8 mouse cellular contexts compared by ENCODE assay signal in genomic region chr17:50508055-50508774, GRCm38 (mm10). TPM values are rescaled to one million over a fixed set of nuclear protein-coding genes. Genes with fewer than 3 reads are reported as not detected.
DNase-seq lines count a peak whose midpoint lies in the region; ATAC-seq and TF ChIP-seq lines count a peak whose summit lies in the region.

No protein-coding gene starts in this region.

- no peak overlapping the region for H3K27ac ChIP-seq in kidney, postnatal 0 days
- 0 out of 2 replicates have a peak overlapping the region, but pooled peaks have one; percentile 72 for H3K27ac ChIP-seq in embryonic facial prominence, embryonic 15.5 days (replicated peaks)
- H3K27ac ChIP-seq in intestine, postnatal 0 days (ENCODE audit: low read depth, low read length): peak overlapping the region; percentile 83; the same call in 1 of the 2 replicates
- no peak overlapping the region for H3K27ac ChIP-seq in olfactory bulb, adult 2 months (ENCODE audit: insufficient read depth, low read depth, low read length)

- H3K9ac ChIP-seq in kidney, postnatal 0 days (ENCODE audit: low read depth, low read length): peak overlapping the region; percentile 79
- peak overlapping the region; percentile 63 for H3K9ac ChIP-seq in embryonic facial prominence, embryonic 15.5 days
- H3K9ac ChIP-seq in intestine, postnatal 0 days (ENCODE audit: low read depth, low read length): peak overlapping the region; percentile 83

- H3K4me1 ChIP-seq in kidney, postnatal 0 days (replicated peaks; ENCODE audit: insufficient read depth, low read length): no peaks in the 10 kb centered on the region
- peaks cover 23% of the 10 kb centered on the region for H3K4me1 ChIP-seq in embryonic facial prominence, embryonic 15.5 days
- H3K4me1 ChIP-seq in intestine, postnatal 0 days (replicated peaks; ENCODE audit: control insufficient read depth, insufficient read depth, low read length): no peaks in the 10 kb centered on the region
- peaks cover 6% of the 10 kb centered on the region for H3K4me1 ChIP-seq in olfactory bulb, adult 2 months (ENCODE audit: control insufficient read depth, insufficient read depth, low read length)

- no peak for DNase-seq in kidney, postnatal 0 days (ENCODE audit: low spot score)
- no peak for DNase-seq in kidney, postnatal 25 days
- peak; percentile 70 for DNase-seq in adrenal gland, postnatal 10 days
- no peak for DNase-seq in retina, postnatal 1 day

- peak overlapping the region; percentile 77 for H3K4me2 ChIP-seq in kidney, postnatal 0 days (ENCODE audit: low read length)
- peak overlapping the region; percentile 84 for H3K4me2 ChIP-seq in embryonic facial prominence, embryonic 15.5 days (replicated peaks)
- H3K4me2 ChIP-seq in intestine, postnatal 0 days (replicated peaks; ENCODE audit: low read depth): peak overlapping the region; percentile 90

- no peaks in the 10 kb centered on the region for H3K36me3 ChIP-seq in kidney, postnatal 0 days (ENCODE audit: insufficient read depth, low read length)
- H3K36me3 ChIP-seq in embryonic facial prominence, embryonic 15.5 days: no peaks in the 10 kb centered on the region
- no peaks in the 10 kb centered on the region for H3K36me3 ChIP-seq in intestine, postnatal 0 days (ENCODE audit: control insufficient read depth, insufficient read depth)

- no peak; the same call in 1 of the 2 replicates for TF ChIP-seq POLR2A in olfactory bulb, adult 2 months (IDR thresholded peaks at IDR 0.05; ENCODE audit: insufficient read depth, low read depth, low read length)

- peak overlapping the region; percentile 92 for H3K4me3 ChIP-seq in kidney, postnatal 0 days (replicated peaks; ENCODE audit: low read depth, low read length)
- peak overlapping the region; percentile 85 for H3K4me3 ChIP-seq in embryonic facial prominence, embryonic 15.5 days (replicated peaks)
- H3K4me3 ChIP-seq in intestine, postnatal 0 days (ENCODE audit: low read depth, low read length): peak overlapping the region; percentile 94
- H3K4me3 ChIP-seq in olfactory bulb, adult 2 months (ENCODE audit: insufficient read depth, low read depth, low read length): peak overlapping the region; percentile 93

- H3K27me3 ChIP-seq in kidney, postnatal 0 days (ENCODE audit: insufficient read depth, low read length): 0 out of 2 replicates have a peak, but pooled peaks cover 3% of the 10 kb centered on the region
- H3K27me3 ChIP-seq in embryonic facial prominence, embryonic 15.5 days: no peaks in the 10 kb centered on the region
- no peaks in the 10 kb centered on the region for H3K27me3 ChIP-seq in intestine, postnatal 0 days (replicated peaks; ENCODE audit: control insufficient read depth, insufficient read depth, low read length)

- H3K9me3 ChIP-seq in kidney, postnatal 0 days (replicated peaks; ENCODE audit: low read length): no peaks in the 10 kb centered on the region
- H3K9me3 ChIP-seq in embryonic facial prominence, embryonic 15.5 days (replicated peaks): no peaks in the 10 kb centered on the region
- no peaks in the 10 kb centered on the region for H3K9me3 ChIP-seq in intestine, postnatal 0 days (ENCODE audit: control insufficient read depth)

- 21% methylated on average over 18 of the region's 18 CpGs for WGBS in kidney, postnatal 0 days
- WGBS in embryonic facial prominence, embryonic 15.5 days: 16% methylated on average over 18 of the region's 18 CpGs
- 27% methylated on average over 16 of the region's 18 CpGs for WGBS in intestine, postnatal 0 days
- 30% methylated on average over 18 of the region's 18 CpGs for WGBS in olfactory bulb, adult 2 months

- TF ChIP-seq CTCF in kidney, postnatal 0 days (IDR thresholded peaks at IDR 0.05; ENCODE audit: low read depth): no peak
- TF ChIP-seq CTCF in intestine, postnatal 0 days (IDR thresholded peaks at IDR 0.05; ENCODE audit: low read depth): no peak
- TF ChIP-seq CTCF in olfactory bulb, adult 2 months (IDR thresholded peaks at IDR 0.05; ENCODE audit: insufficient read depth, low read depth, low read length): no peak

- peak; percentile 18; the same call in 1 of the 2 replicates for ATAC-seq in kidney, postnatal 0 days (replicated peaks; ENCODE audit: low FRiP score, low read depth)
- ATAC-seq in embryonic facial prominence, embryonic 15.5 days (ENCODE audit: insufficient number of reproducible peaks, low FRiP score, low TSS enrichment, low read depth): peak; percentile 36; the same call in 1 of the 2 replicates
- ATAC-seq in intestine, postnatal 0 days: peak; percentile 16
- ATAC-seq in inflammation-experienced regulatory T-cells, adult 6 months: no peak

RNA-seq across cellular contexts. Expression of gene Plcl2, which starts 1.0 kb away (rescaled TPM):
- 2.0 and 2.7 TPM in 2 replicates for polyA plus RNA-seq in kidney, postnatal 0 days (2015; fragmentation: Nextera tagmentation; extraction: Ambion mirVana)
- total RNA-seq in adrenal gland, postnatal 10 days (2021): 10 to 100 TPM; 42.3 to 45.6 TPM
- 4.2 and 4.5 TPM in 2 replicates for polyA plus RNA-seq in embryonic facial prominence, embryonic 15.5 days (2015; fragmentation: Nextera tagmentation; extraction: Ambion mirVana)
- 4.3 and 4.8 TPM in 2 replicates for polyA plus RNA-seq in intestine, postnatal 0 days (2015; fragmentation: Nextera tagmentation; extraction: Ambion mirVana)
- not detected in 2 replicates for polyA plus RNA-seq in olfactory bulb, adult 2 months (2012; ENCODE audit: insufficient read depth, insufficient read length, low replicate concordance, missing spikeins)
- 10 to 100 TPM in 1 of 3 experiments, 1 to 10 TPM in 2; 8.8 to 11.9 (median 9.4) TPM for polyA plus RNA-seq in inflammation-experienced regulatory T-cells, adult 6 months (2017; shearing (Covaris generic))

Comparison
In these comparisons a context has a peak if more than half of its experiments do, and no peak if none do; other contexts are left out.
1. H3K27ac ChIP-seq: peak in embryonic facial prominence, embryonic 15.5 days (single experiment) and intestine, postnatal 0 days (single experiment); none in kidney, postnatal 0 days (single experiment) and olfactory bulb, adult 2 months (single experiment).
2. Peak in every context shown above with its lines, with median percentiles within 50 percentile points of each other: H3K4me2 ChIP-seq, H3K4me3 ChIP-seq and H3K9ac ChIP-seq.